Mouse (Mus musculus): ENCODE data around the gene Olfr24. TPM values are rescaled to one million over a fixed set of nuclear protein-coding genes. Genes with fewer than 3 reads are reported as not detected.
"Not testable (repeated sequence)": the region's sequence is repeated elsewhere in the genome, so short reads cannot be mapped to it uniquely, and the experiment has no call there.

Gene Olfr24
- not detected in 2 replicates for polyA plus RNA-seq (2015; fragmentation: Nextera tagmentation; extraction: Ambion mirVana)

- H3K4me2 ChIP-seq, result no peak within 1 kb of the TSS
- no peak within 1 kb of the TSS for H3K27ac ChIP-seq
- no peaks in the 10 kb centered on the region for H3K9me3 ChIP-seq (replicated peaks)
- H3K4me3 ChIP-seq (replicated peaks), result no peak within 1 kb of the TSS
- H3K9ac ChIP-seq, result no peak within 1 kb of the TSS
- H3K4me1 ChIP-seq (replicated peaks), result no peaks in the 10 kb centered on the region
- DNase-seq (no peak), ATAC-seq (ENCODE audit: low read depth) (no peak)
- H3K27me3 ChIP-seq, result no peaks in the 10 kb centered on the region
- no peaks in the 10 kb centered on the region for H3K36me3 ChIP-seq
Observed at GRCm38 (mm10) chr9:18763896-18764295, at the start of gene Olfr24. Gene Olfr24 (minus strand): TSS chr9:18763996.

GRCm38 (mm10) chr9:18785316-18785715 lies 21.5 kb upstream of the Olfr24 start:
- Histone ChIP-seq H3K36me3 (no peaks in the 10 kb centered on the region), H3K27me3 (no peaks in the 10 kb centered on the region), H3K9me3 (replicated peaks) (no peaks in the 10 kb centered on the region; the same call in 1 of the 2 replicates), H3K9ac (no peak overlapping the region), H3K4me2 (no peak overlapping the region), H3K27ac (no peak overlapping the region), H3K4me1 (replicated peaks) (no peaks in the 10 kb centered on the region), H3K4me3 (replicated peaks) (no peak overlapping the region)
- WGBS (ENCODE audit: insufficient replicate concordance), result 48% methylated on average over 7 of the region's 7 CpGs
- DNase-seq, result no peak
- ATAC-seq (ENCODE audit: low read depth), result no peak

DNA sequence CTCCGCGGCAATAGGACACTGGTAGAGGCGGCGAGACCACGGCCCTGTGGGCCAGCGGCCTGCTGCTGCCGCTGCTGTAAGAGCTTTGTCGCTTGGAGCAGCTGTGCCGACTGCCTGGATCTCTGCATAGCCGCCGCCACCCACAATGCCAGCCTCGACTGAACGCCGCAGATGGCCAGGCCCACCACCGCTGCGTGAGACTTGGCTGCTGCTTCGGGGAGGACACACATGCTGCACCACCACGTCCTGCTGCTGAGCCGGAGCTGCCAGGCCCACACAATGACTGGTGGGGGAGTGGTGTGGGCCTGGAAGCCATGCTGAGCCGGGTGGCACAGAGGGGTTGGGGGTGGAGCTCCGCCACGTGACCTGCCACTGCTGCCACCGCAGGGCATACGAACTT lies 15.7 kb upstream of the Olfr24 start:
- no peaks in the 10 kb centered on the region for H3K4me1 ChIP-seq (replicated peaks)
- H3K27ac ChIP-seq, result no peak overlapping the region
- H3K9me3 ChIP-seq (replicated peaks), result peaks cover 6% of the 10 kb centered on the region; the same call in 1 of the 2 replicates
- no peak overlapping the region for H3K4me3 ChIP-seq (replicated peaks)
- H3K36me3 ChIP-seq, result no peaks in the 10 kb centered on the region
- DNase-seq (no peak), ATAC-seq (ENCODE audit: low read depth) (no peak)
- no peak overlapping the region for H3K4me2 ChIP-seq
- H3K27me3 ChIP-seq, result no peaks in the 10 kb centered on the region
- H3K9ac ChIP-seq, result no peak overlapping the region
- WGBS (ENCODE audit: insufficient replicate concordance), result 62% methylated on average over 24 of the region's 24 CpGs

DNA sequence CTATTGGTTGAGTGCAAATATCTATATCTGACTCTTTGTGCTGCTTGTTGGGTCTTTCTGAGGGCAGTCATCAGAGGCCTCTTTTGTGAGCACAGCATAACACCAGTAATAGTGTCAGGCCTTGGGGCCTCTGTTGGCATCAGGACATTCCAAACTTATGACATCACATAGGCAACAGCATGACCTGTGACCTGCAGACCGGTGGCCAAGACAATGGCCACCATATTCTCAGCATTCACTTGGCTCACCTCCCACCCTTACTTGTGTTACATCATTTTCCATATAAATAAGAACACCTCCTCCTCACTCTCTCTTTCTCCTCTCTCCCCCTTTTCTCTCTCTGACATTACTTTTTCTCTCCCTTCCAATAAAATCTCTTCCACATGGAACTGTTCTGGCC lies 15.2 kb upstream of the Olfr24 start:
- Histone ChIP-seq H3K4me1 (replicated peaks) (no peaks in the 10 kb centered on the region), H3K27me3 (no peaks in the 10 kb centered on the region), H3K4me3 (replicated peaks) (no peak overlapping the region), H3K4me2 (no peak overlapping the region), H3K36me3 (no peaks in the 10 kb centered on the region), H3K9me3 (replicated peaks) (peaks cover 6% of the 10 kb centered on the region; the same call in 1 of the 2 replicates), H3K9ac (no peak overlapping the region), H3K27ac (no peak overlapping the region)
- WGBS (ENCODE audit: insufficient replicate concordance), result 67% methylated on average over 1 of the region's 1 CpGs
- ATAC-seq (ENCODE audit: low read depth), result no peak
- DNase-seq, result no peak

GRCm38 (mm10) chr9:18755595-18755994 lies 8.2 kb downstream of the Olfr24 start:
- no peaks in the 10 kb centered on the region for H3K27me3 ChIP-seq
- no peak overlapping the region for H3K27ac ChIP-seq
- ATAC-seq (ENCODE audit: low read depth), result no peak
- no peak for DNase-seq
- no peak overlapping the region for H3K4me2 ChIP-seq
- no peak overlapping the region for H3K9ac ChIP-seq
- H3K4me1 ChIP-seq (replicated peaks), result no peaks in the 10 kb centered on the region
- H3K9me3 ChIP-seq (replicated peaks), result no peaks in the 10 kb centered on the region
- WGBS (ENCODE audit: insufficient replicate concordance), result 27% methylated on average over 1 of the region's 1 CpGs
- no peaks in the 10 kb centered on the region for H3K36me3 ChIP-seq
- no peak overlapping the region for H3K4me3 ChIP-seq (replicated peaks)

GRCm38 (mm10) chr9:18744639-18745038 lies 19.2 kb downstream of the Olfr24 start:
- WGBS (ENCODE audit: insufficient replicate concordance), result 14% methylated on average over 5 of the region's 5 CpGs
- Histone ChIP-seq H3K4me3 (replicated peaks) (no peak overlapping the region), H3K9me3 (replicated peaks) (no peaks in the 10 kb centered on the region), H3K9ac (no peak overlapping the region), H3K27me3 (no peaks in the 10 kb centered on the region), H3K4me1 (replicated peaks) (no peaks in the 10 kb centered on the region), H3K27ac (no peak overlapping the region), H3K4me2 (no peak overlapping the region), H3K36me3 (no peaks in the 10 kb centered on the region)
- ATAC-seq (ENCODE audit: low read depth) (no peak), DNase-seq (no peak)

DNA sequence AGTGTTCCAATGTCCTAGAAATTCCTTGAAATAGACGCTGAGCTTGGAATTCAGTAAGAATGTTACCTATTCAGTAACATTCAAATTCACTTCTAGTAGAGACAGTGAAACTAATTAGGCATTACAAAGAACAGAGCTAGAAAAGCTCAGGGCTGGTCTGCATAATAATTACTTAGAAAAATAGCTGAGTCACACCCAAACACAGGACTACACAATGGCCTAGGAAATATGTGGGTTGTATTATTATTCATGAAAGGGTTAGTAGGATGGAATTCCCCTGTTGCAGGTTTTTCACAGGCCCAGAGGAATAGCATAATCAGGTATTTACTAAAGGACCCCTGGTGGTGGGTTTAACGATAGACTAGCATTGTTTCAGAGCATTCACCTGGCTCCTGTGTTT lies 29.6 kb downstream of the Olfr24 start:
- H3K9ac ChIP-seq; H3K9me3 ChIP-seq (replicated peaks); H3K27ac ChIP-seq; H3K4me3 ChIP-seq (replicated peaks); H3K36me3 ChIP-seq; H3K4me2 ChIP-seq; H3K4me1 ChIP-seq (replicated peaks); DNase-seq; H3K27me3 ChIP-seq; ATAC-seq (ENCODE audit: low read depth): not testable (repeated sequence)
- 57% methylated on average over 2 of the region's 2 CpGs for WGBS (ENCODE audit: insufficient replicate concordance)

DNA sequence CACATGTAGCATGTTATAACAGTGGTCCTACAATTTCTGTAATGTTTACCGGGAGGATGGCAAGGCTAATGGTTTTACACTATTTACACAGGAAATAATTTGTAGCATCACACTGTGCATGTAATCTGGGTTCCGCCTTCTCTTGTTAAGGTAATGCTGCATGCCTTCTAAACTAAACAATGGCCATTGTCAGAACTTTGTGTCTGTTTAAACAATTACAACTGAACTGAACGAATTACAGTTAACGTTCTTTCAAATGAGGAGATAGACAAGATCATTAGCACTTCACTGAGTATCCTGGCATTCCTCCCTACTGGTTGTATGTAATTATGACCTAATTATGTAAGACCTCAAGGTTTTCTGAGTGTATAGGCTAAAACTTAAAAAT lies 41.1 kb downstream of the Olfr24 start:
- Histone ChIP-seq H3K27me3 (no peaks in the 10 kb centered on the region), H3K4me3 (replicated peaks) (no peak overlapping the region), H3K36me3 (no peaks in the 10 kb centered on the region), H3K27ac (no peak overlapping the region), H3K9ac (no peak overlapping the region), H3K4me1 (replicated peaks) (no peaks in the 10 kb centered on the region), H3K4me2 (no peak overlapping the region), H3K9me3 (replicated peaks) (no peaks in the 10 kb centered on the region)
- no peak for DNase-seq
- WGBS (ENCODE audit: insufficient replicate concordance), result 51% methylated on average over 4 of the region's 4 CpGs
- no peak for ATAC-seq (ENCODE audit: low read depth)

DNA sequence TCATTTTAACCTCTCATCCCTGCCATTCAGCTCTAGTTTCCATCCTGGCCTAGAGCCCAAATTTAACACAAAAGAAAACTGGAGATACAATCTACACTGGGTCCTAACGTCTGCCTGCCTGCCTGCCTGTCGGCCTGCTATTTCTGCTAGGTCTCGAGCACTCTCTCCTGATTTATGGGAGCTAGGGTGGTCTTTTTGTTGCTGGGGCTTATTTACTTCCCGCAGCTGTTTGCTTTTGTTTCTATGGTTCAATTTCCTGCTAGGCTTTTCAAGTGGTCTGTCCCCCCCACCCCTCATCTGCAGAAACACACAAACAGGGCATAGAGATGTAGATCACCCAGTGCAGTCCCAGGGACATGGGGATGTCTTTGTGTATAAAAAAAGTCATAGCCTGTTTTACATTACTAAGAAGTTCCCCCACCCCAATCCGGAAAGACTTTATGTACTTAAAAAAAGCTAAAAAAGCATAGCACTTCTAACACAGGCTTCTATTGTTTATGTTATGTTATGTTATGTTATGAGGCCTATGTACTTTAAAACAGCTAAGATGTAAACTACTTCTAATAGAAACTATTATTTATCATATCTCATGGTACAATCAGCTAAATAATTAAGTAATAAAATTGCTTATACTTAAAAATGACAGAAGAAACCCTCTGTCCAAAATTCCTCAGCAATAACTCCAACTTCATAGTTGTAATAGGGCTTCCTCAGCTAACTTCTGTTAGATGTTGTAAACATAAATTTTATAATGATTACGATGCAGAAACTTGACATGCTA lies 41.7 kb downstream of the Olfr24 start:
- no peak overlapping the region for H3K4me2 ChIP-seq
- no peaks in the 10 kb centered on the region for H3K27me3 ChIP-seq
- no peak overlapping the region for H3K4me3 ChIP-seq (replicated peaks)
- ATAC-seq (ENCODE audit: low read depth) (no peak), DNase-seq (no peak)
- H3K4me1 ChIP-seq (replicated peaks), result no peaks in the 10 kb centered on the region
- no peaks in the 10 kb centered on the region for H3K9me3 ChIP-seq (replicated peaks)
- no peak overlapping the region for H3K9ac ChIP-seq
- WGBS (ENCODE audit: insufficient replicate concordance), result 30% methylated on average over 6 of the region's 6 CpGs
- no peak overlapping the region for H3K27ac ChIP-seq
- no peaks in the 10 kb centered on the region for H3K36me3 ChIP-seq

DNA sequence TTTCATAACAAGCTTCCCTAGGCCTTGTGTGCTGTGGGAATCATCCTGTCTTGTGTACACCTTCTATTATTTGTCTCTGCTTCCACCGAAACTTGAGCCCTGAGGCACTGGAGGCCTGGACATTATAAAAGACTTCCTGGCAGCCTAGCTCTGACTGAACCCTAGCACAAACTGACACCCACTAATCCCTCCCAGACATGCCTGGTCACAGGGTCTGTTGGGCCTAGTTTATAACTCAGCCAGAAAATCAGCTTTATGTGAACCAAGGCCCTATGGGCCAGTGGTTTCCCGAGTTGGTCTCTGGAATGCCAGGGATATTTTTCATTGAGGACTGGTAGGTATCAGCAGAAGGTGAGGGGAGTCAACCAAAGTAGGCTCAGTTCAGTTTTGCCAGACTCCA lies 42.8 kb downstream of the Olfr24 start:
- Histone ChIP-seq H3K9ac (no peak overlapping the region), H3K4me3 (replicated peaks) (no peak overlapping the region), H3K27ac (no peak overlapping the region), H3K9me3 (replicated peaks) (no peaks in the 10 kb centered on the region), H3K27me3 (no peaks in the 10 kb centered on the region), H3K4me2 (no peak overlapping the region), H3K4me1 (replicated peaks) (no peaks in the 10 kb centered on the region), H3K36me3 (no peaks in the 10 kb centered on the region)
- WGBS (ENCODE audit: insufficient replicate concordance), result 38% methylated on average over 2 of the region's 2 CpGs
- DNase-seq (no peak), ATAC-seq (ENCODE audit: low read depth) (no peak)

GRCm38 (mm10) chr9:18705628-18706027 lies 58.2 kb downstream of the Olfr24 start:
- no peak for ATAC-seq (ENCODE audit: low read depth)

More at GRCm38 (mm10) chr9:18705628-18706027, 58.2 kb downstream of the Olfr24 start:
- H3K4me3 ChIP-seq (replicated peaks), result no peak overlapping the region
- H3K9me3 ChIP-seq (replicated peaks), result no peaks in the 10 kb centered on the region
- H3K36me3 ChIP-seq, result no peaks in the 10 kb centered on the region
- H3K27me3 ChIP-seq, result no peaks in the 10 kb centered on the region
- no peak for DNase-seq
- no peak overlapping the region for H3K4me2 ChIP-seq
- H3K27ac ChIP-seq, result no peak overlapping the region
- no peaks in the 10 kb centered on the region for H3K4me1 ChIP-seq (replicated peaks)
- no peak overlapping the region for H3K9ac ChIP-seq

Measured in liver, embryonic 13.5 days (tissue).